Mouse (Mus musculus) lung, postnatal 36 days (tissue): ENCODE data around the gene Kat8.

ENCODE experiments used
- DNase-seq: peaks from one replicate; pipeline ENCODE4 v3.0.0; 2022; ENCODE audit warnings: mixed read lengths

Kat8 gene

GRCm38 (mm10) chr7:127898179-127898956, 13.9 kb upstream of the Kat8 start:
- peak; percentile 15 for DNase-seq

- no peak for DNase-seq
These were observed 12.3 kb upstream of the Kat8 start for GRCm38 (mm10) chr7:127899997-127900396.

GRCm38 (mm10) chr7:127901772-127902171, 10.5 kb upstream of the Kat8 start:
- no peak for DNase-seq

- peak; percentile 88 for DNase-seq
These were observed 8.1 kb upstream of the Kat8 start, which contains the start of gene Bckdk for GRCm38 (mm10) chr7:127903971-127904796. TSS of gene Bckdk (plus strand) at chr7:127904082.

GRCm38 (mm10) chr7:127907939-127908338, 4.4 kb upstream of the Kat8 start:
- no peak for DNase-seq

- DNase-seq, result no peak
These were observed 3.7 kb upstream of the Kat8 start for GRCm38 (mm10) chr7:127908656-127909055.

- DNase-seq, result no peak
These were observed 622 bp downstream of the Kat8 start for GRCm38 (mm10) chr7:127912938-127913337.

- DNase-seq, result no peak
These were observed 3.0 kb downstream of the Kat8 start for GRCm38 (mm10) chr7:127915293-127915692.

GRCm38 (mm10) chr7:127918203-127918602, 5.9 kb downstream of the Kat8 start:
- peak; percentile 86 for DNase-seq

- peak; percentile 55 for DNase-seq
These were observed 7.0 kb downstream of the Kat8 start for GRCm38 (mm10) chr7:127919290-127919689.

GRCm38 (mm10) chr7:127921516-127921915, 9.2 kb downstream of the Kat8 start:
- peak; percentile 76 for DNase-seq

GRCm38 (mm10) chr7:127922451-127923275, 10.3 kb downstream of the Kat8 start:
- DNase-seq, result peak; percentile 39

- DNase-seq, result no peak
These were observed 11.4 kb downstream of the Kat8 start for GRCm38 (mm10) chr7:127923714-127924113.

- DNase-seq, result peak; percentile 87
These were observed 12.9 kb downstream of the Kat8 start for GRCm38 (mm10) chr7:127925252-127925651.

GRCm38 (mm10) chr7:127926066-127926465, 13.8 kb downstream of the Kat8 start:
- DNase-seq, result no peak

- DNase-seq, result no peak
These were observed 14.5 kb downstream of the Kat8 start for GRCm38 (mm10) chr7:127926846-127927245.

- no peak for DNase-seq
These were observed 15.4 kb downstream of the Kat8 start for GRCm38 (mm10) chr7:127927726-127928125.

- peak; percentile 51 for DNase-seq
These were observed 16.3 kb downstream of the Kat8 start for GRCm38 (mm10) chr7:127928596-127928995.

- DNase-seq, result peak; percentile 93
These were observed 17.6 kb downstream of the Kat8 start, which contains the start of gene Prss8 for GRCm38 (mm10) chr7:127929923-127930322. TSS of gene Prss8 (minus strand) at chr7:127930104.

GRCm38 (mm10) chr7:127930636-127931035, 18.3 kb downstream of the Kat8 start:
- DNase-seq, result no peak

- peak; percentile 84 for DNase-seq
These were observed 19.2 kb downstream of the Kat8 start for GRCm38 (mm10) chr7:127931351-127932135.
